Mouse (Mus musculus): ENCODE data around the gene Fbxw4.

GRCm38 (mm10) chr19:45629219-45629618 lies 30.9 kb downstream of the Fbxw4 start:
- TF ChIP-seq CTCF (IDR thresholded peaks at IDR 0.05; ENCODE audit: extremely low read depth, insufficient read depth, insufficient read length, insufficient replicate concordance) (no peak), POLR2A (IDR thresholded peaks at IDR 0.05; ENCODE audit: low read depth, low read length) (no peak)

Measured in spleen, adult 2 months (tissue).